Mouse (Mus musculus): ENCODE measurements around the gene Zfp526.

DNA sequence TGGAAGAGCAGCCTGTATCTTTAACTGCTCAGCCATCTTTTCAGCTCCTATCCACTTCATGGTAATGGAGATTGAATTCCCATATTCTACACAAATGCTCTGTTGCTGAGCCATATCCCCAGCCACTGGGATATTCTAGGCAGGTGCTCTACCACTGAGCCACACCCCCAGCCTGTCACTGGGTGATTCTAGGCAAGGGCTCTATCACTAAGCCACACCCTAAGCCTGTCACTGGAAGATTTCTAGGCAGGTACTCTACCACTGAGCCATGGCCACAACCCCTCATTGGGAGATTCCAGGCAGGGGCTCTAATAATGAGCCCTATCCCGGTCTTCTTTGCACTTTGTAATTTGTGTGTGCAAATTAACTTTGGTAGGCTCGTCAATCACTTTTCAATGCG is 26.1 kb upstream of the Zfp526 start:
- no peak for TF ChIP-seq CTCF (IDR thresholded peaks at IDR 0.05; ENCODE audit: borderline replicate concordance, insufficient read depth, low read length)
- no peak for TF ChIP-seq POLR2A (IDR thresholded peaks at IDR 0.05; ENCODE audit: low read depth, low read length)

Data from embryonic fibroblast, embryonic 13.5 days (primary cell).